Mouse (Mus musculus): ENCODE results near the gene Spata17. TPM values are rescaled to one million over a fixed set of nuclear protein-coding genes. Genes with fewer than 3 reads are reported as not detected.

The Spata17 gene
- polyA plus RNA-seq, 1 experiment from 2014 or later = 0.59 TPM

GRCm38 (mm10) chr1:187092546-187092945, 122.7 kb downstream of the Spata17 start:
- 83% methylated on average over 14 of the region's 14 CpGs for WGBS
- H3K4me3 ChIP-seq (ENCODE audit: low read depth, low read length) = no peak overlapping the region

GRCm38 (mm10) chr1:187088660-187089395, 126.4 kb downstream of the Spata17 start:
- H3K27ac ChIP-seq (ENCODE audit: low read depth, low read length) = no peak overlapping the region
- H3K4me2 ChIP-seq = no peak overlapping the region
- DNase-seq (ENCODE audit: low spot score) (no peak), ATAC-seq (replicated peaks; ENCODE audit: low FRiP score) (no peak)
- no peak overlapping the region for H3K4me3 ChIP-seq (ENCODE audit: low read depth, low read length)
- no peaks in the 10 kb centered on the region for H3K4me1 ChIP-seq (replicated peaks; ENCODE audit: control insufficient read depth, insufficient read depth, low read length)
- 63% methylated on average over 3 of the region's 3 CpGs for WGBS
- no peaks in the 10 kb centered on the region for H3K36me3 ChIP-seq (ENCODE audit: control insufficient read depth, insufficient read depth, low read length)
- no peak overlapping the region for H3K9ac ChIP-seq (ENCODE audit: low read depth, low read length)
- no peaks in the 10 kb centered on the region for H3K27me3 ChIP-seq (replicated peaks; ENCODE audit: control insufficient read depth, insufficient read depth, low read length)
- H3K9me3 ChIP-seq (ENCODE audit: control insufficient read depth, low read length) = no peaks in the 10 kb centered on the region

More at GRCm38 (mm10) chr1:187092546-187092945, 122.7 kb downstream of the Spata17 start:
- H3K9me3 ChIP-seq (ENCODE audit: control insufficient read depth, low read length) = no peaks in the 10 kb centered on the region
- no peaks in the 10 kb centered on the region for H3K27me3 ChIP-seq (replicated peaks; ENCODE audit: control insufficient read depth, insufficient read depth, low read length)
- no peak overlapping the region for H3K9ac ChIP-seq (ENCODE audit: low read depth, low read length)
- H3K36me3 ChIP-seq (ENCODE audit: control insufficient read depth, insufficient read depth, low read length) = no peaks in the 10 kb centered on the region
- H3K27ac ChIP-seq (ENCODE audit: low read depth, low read length) = no peak overlapping the region
- ATAC-seq (replicated peaks; ENCODE audit: low FRiP score) = no peak
- no peak for DNase-seq (ENCODE audit: low spot score)
- H3K4me2 ChIP-seq = no peak overlapping the region
- H3K4me1 ChIP-seq (replicated peaks; ENCODE audit: control insufficient read depth, insufficient read depth, low read length) = no peaks in the 10 kb centered on the region

GRCm38 (mm10) chr1:187086027-187086426, 129.2 kb downstream of the Spata17 start:
- H3K9ac ChIP-seq (ENCODE audit: low read depth, low read length) = no peak overlapping the region
- DNase-seq (ENCODE audit: low spot score) (no peak), ATAC-seq (replicated peaks; ENCODE audit: low FRiP score) (no peak)
- no peak overlapping the region for H3K4me3 ChIP-seq (ENCODE audit: low read depth, low read length)
- no peaks in the 10 kb centered on the region for H3K9me3 ChIP-seq (ENCODE audit: control insufficient read depth, low read length)
- no peaks in the 10 kb centered on the region for H3K36me3 ChIP-seq (ENCODE audit: control insufficient read depth, insufficient read depth, low read length)
- H3K4me1 ChIP-seq (replicated peaks; ENCODE audit: control insufficient read depth, insufficient read depth, low read length) = no peaks in the 10 kb centered on the region
- H3K27me3 ChIP-seq (replicated peaks; ENCODE audit: control insufficient read depth, insufficient read depth, low read length) = no peaks in the 10 kb centered on the region
- H3K4me2 ChIP-seq = no peak overlapping the region
- no peak overlapping the region for H3K27ac ChIP-seq (ENCODE audit: low read depth, low read length)
- 65% methylated on average over 6 of the region's 6 CpGs for WGBS

- Histone ChIP-seq H3K4me2 (no peak overlapping the region), H3K9ac (ENCODE audit: low read depth, low read length) (no peak overlapping the region), H3K27ac (ENCODE audit: low read depth, low read length) (no peak overlapping the region), H3K4me3 (ENCODE audit: low read depth, low read length) (no peak overlapping the region), H3K36me3 (ENCODE audit: control insufficient read depth, insufficient read depth, low read length) (no peaks in the 10 kb centered on the region), H3K4me1 (replicated peaks; ENCODE audit: control insufficient read depth, insufficient read depth, low read length) (no peaks in the 10 kb centered on the region), H3K27me3 (replicated peaks; ENCODE audit: control insufficient read depth, insufficient read depth, low read length) (no peaks in the 10 kb centered on the region), H3K9me3 (ENCODE audit: control insufficient read depth, low read length) (no peaks in the 10 kb centered on the region)
- no peak for DNase-seq (ENCODE audit: low spot score)
- ATAC-seq (replicated peaks; ENCODE audit: low FRiP score) = no peak
- WGBS = 64% methylated on average over 9 of the region's 9 CpGs
Measured at GRCm38 (mm10) chr1:187077352-187077751, 137.9 kb downstream of the Spata17 start.

GRCm38 (mm10) chr1:187077043-187077334, 138.3 kb downstream of the Spata17 start:
- no peak overlapping the region for H3K4me2 ChIP-seq
- DNase-seq (ENCODE audit: low spot score) = no peak
- H3K27ac ChIP-seq (ENCODE audit: low read depth, low read length) = no peak overlapping the region
- H3K9me3 ChIP-seq (ENCODE audit: control insufficient read depth, low read length) = no peaks in the 10 kb centered on the region
- no peaks in the 10 kb centered on the region for H3K36me3 ChIP-seq (ENCODE audit: control insufficient read depth, insufficient read depth, low read length)
- H3K4me3 ChIP-seq (ENCODE audit: low read depth, low read length) = no peak overlapping the region
- no peak overlapping the region for H3K9ac ChIP-seq (ENCODE audit: low read depth, low read length)
- H3K4me1 ChIP-seq (replicated peaks; ENCODE audit: control insufficient read depth, insufficient read depth, low read length) = no peaks in the 10 kb centered on the region
- ATAC-seq (replicated peaks; ENCODE audit: low FRiP score) = no peak
- no peaks in the 10 kb centered on the region for H3K27me3 ChIP-seq (replicated peaks; ENCODE audit: control insufficient read depth, insufficient read depth, low read length)
- WGBS = 79% methylated on average over 3 of the region's 3 CpGs

GRCm38 (mm10) chr1:187076198-187077042, 138.8 kb downstream of the Spata17 start:
- H3K9me3 ChIP-seq (ENCODE audit: control insufficient read depth, low read length) = no peaks in the 10 kb centered on the region
- no peak overlapping the region for H3K4me3 ChIP-seq (ENCODE audit: low read depth, low read length)
- H3K4me2 ChIP-seq = no peak overlapping the region
- H3K4me1 ChIP-seq (replicated peaks; ENCODE audit: control insufficient read depth, insufficient read depth, low read length) = no peaks in the 10 kb centered on the region
- H3K36me3 ChIP-seq (ENCODE audit: control insufficient read depth, insufficient read depth, low read length) = no peaks in the 10 kb centered on the region
- H3K9ac ChIP-seq (ENCODE audit: low read depth, low read length) = no peak overlapping the region
- WGBS = 87% methylated on average over 3 of the region's 3 CpGs
- ATAC-seq (replicated peaks; ENCODE audit: low FRiP score) (no peak), DNase-seq (ENCODE audit: low spot score) (no peak)
- no peak overlapping the region for H3K27ac ChIP-seq (ENCODE audit: low read depth, low read length)
- H3K27me3 ChIP-seq (replicated peaks; ENCODE audit: control insufficient read depth, insufficient read depth, low read length) = no peaks in the 10 kb centered on the region

GRCm38 (mm10) chr1:187059874-187060273, 155.4 kb downstream of the Spata17 start:
- Histone ChIP-seq H3K4me2 (no peak overlapping the region), H3K4me1 (replicated peaks; ENCODE audit: control insufficient read depth, insufficient read depth, low read length) (no peaks in the 10 kb centered on the region), H3K36me3 (ENCODE audit: control insufficient read depth, insufficient read depth, low read length) (no peaks in the 10 kb centered on the region), H3K4me3 (ENCODE audit: low read depth, low read length) (no peak overlapping the region), H3K27ac (ENCODE audit: low read depth, low read length) (no peak overlapping the region), H3K9me3 (ENCODE audit: control insufficient read depth, low read length) (no peaks in the 10 kb centered on the region), H3K27me3 (replicated peaks; ENCODE audit: control insufficient read depth, insufficient read depth, low read length) (no peaks in the 10 kb centered on the region), H3K9ac (ENCODE audit: low read depth, low read length) (no peak overlapping the region)
- DNase-seq (ENCODE audit: low spot score) (no peak), ATAC-seq (replicated peaks; ENCODE audit: low FRiP score) (no peak)
- WGBS = 84% methylated on average over 1 of the region's 1 CpGs

- DNase-seq (ENCODE audit: low spot score) (no peak), ATAC-seq (replicated peaks; ENCODE audit: low FRiP score) (no peak)
- Histone ChIP-seq H3K9me3 (ENCODE audit: control insufficient read depth, low read length) (no peaks in the 10 kb centered on the region), H3K4me3 (ENCODE audit: low read depth, low read length) (no peak overlapping the region), H3K36me3 (ENCODE audit: control insufficient read depth, insufficient read depth, low read length) (no peaks in the 10 kb centered on the region), H3K4me2 (no peak overlapping the region), H3K4me1 (replicated peaks; ENCODE audit: control insufficient read depth, insufficient read depth, low read length) (no peaks in the 10 kb centered on the region), H3K27ac (ENCODE audit: low read depth, low read length) (no peak overlapping the region), H3K9ac (ENCODE audit: low read depth, low read length) (no peak overlapping the region), H3K27me3 (replicated peaks; ENCODE audit: control insufficient read depth, insufficient read depth, low read length) (no peaks in the 10 kb centered on the region)
- 73% methylated on average over 2 of the region's 2 CpGs for WGBS
Measured at GRCm38 (mm10) chr1:187054333-187054732, 160.9 kb downstream of the Spata17 start.

- ATAC-seq (replicated peaks; ENCODE audit: low FRiP score) = no peak
- DNase-seq (ENCODE audit: low spot score) = no peak
- H3K9me3 ChIP-seq (ENCODE audit: control insufficient read depth, low read length) = no peaks in the 10 kb centered on the region
- H3K36me3 ChIP-seq (ENCODE audit: control insufficient read depth, insufficient read depth, low read length) = no peaks in the 10 kb centered on the region
- WGBS = 72% methylated on average over 3 of the region's 3 CpGs
- H3K27ac ChIP-seq (ENCODE audit: low read depth, low read length) = no peak overlapping the region
- no peaks in the 10 kb centered on the region for H3K4me1 ChIP-seq (replicated peaks; ENCODE audit: control insufficient read depth, insufficient read depth, low read length)
- H3K4me3 ChIP-seq (ENCODE audit: low read depth, low read length) = no peak overlapping the region
- no peaks in the 10 kb centered on the region for H3K27me3 ChIP-seq (replicated peaks; ENCODE audit: control insufficient read depth, insufficient read depth, low read length)
- H3K4me2 ChIP-seq = no peak overlapping the region
- H3K9ac ChIP-seq (ENCODE audit: low read depth, low read length) = no peak overlapping the region
Measured at GRCm38 (mm10) chr1:187053862-187054261, 161.4 kb downstream of the Spata17 start.
